Comparison of ENCODE assay signal across 17 mouse cellular contexts in genomic region chr12:77696039-77696631, GRCm38 (mm10).
A peak's percentile ranks its signal among the peaks of the same experiment; 100 is the strongest.
DNase-seq lines count a peak whose midpoint lies in the region; ATAC-seq lines count a peak whose summit lies in the region.
"Had no signal": no experiment of that assay in that cellular context is flagged by ENCODE, and none has a peak within 500 bp of the region (broad histone marks: within the 10 kb centered on the region; RNA-seq: fewer than 3 reads in every experiment).

No protein-coding gene starts in this region.

- no peaks in the 10 kb centered on the region for H3K36me3 ChIP-seq in kidney, embryonic 15.5 days
- H3K36me3 ChIP-seq: heart, embryonic 13.5 days; liver, embryonic 15.5 days had no signal

- no peaks in the 10 kb centered on the region for H3K27me3 ChIP-seq in kidney, embryonic 15.5 days
- H3K27me3 ChIP-seq: forebrain, embryonic 13.5 days; liver, embryonic 15.5 days had no signal

- H3K4me1 ChIP-seq in kidney, embryonic 15.5 days = 0 out of 2 replicates have a peak, but pooled peaks cover 2% of the 10 kb centered on the region
- H3K4me1 ChIP-seq: liver, embryonic 15.5 days had no signal

- no peaks in the 10 kb centered on the region for H3K9me3 ChIP-seq in kidney, embryonic 15.5 days (replicated peaks)
- H3K9me3 ChIP-seq: forebrain, embryonic 13.5 days; heart, embryonic 13.5 days; liver, embryonic 15.5 days had no signal

- no peak overlapping the region for H3K27ac ChIP-seq in kidney, embryonic 15.5 days
- H3K27ac ChIP-seq: forebrain, embryonic 13.5 days; heart, embryonic 13.5 days; liver, embryonic 15.5 days; macrophage; stomach, postnatal 0 days had no signal

- no peak overlapping the region for H3K4me2 ChIP-seq in kidney, embryonic 15.5 days
- H3K4me2 ChIP-seq: forebrain, embryonic 13.5 days; heart, embryonic 13.5 days; liver, embryonic 15.5 days had no signal

- no peak for ATAC-seq in kidney, embryonic 15.5 days (replicated peaks; ENCODE audit: low FRiP score)
- ATAC-seq: CD4-positive, CD25-positive, alpha-beta regulatory T cell, adult 4 months; forebrain, embryonic 13.5 days; inflammation-experienced regulatory T-cells, adult 6 months had no signal

- DNase-seq in adrenal gland, adult (ENCODE audit: inconsistent age in 2 of 2, low spot score in 1 of 2) = peak; percentile 11 to 71
- no peak for DNase-seq in adrenal gland, postnatal 25 days
- peak; percentile 9 for DNase-seq in kidney, adult 18-20 months
- peak; percentile 48 for DNase-seq in retina, embryonic 14.5 days (ENCODE audit: low spot score)
- DNase-seq in retina, postnatal 1 day = no peak
- DNase-seq in cerebellum, postnatal 36 days = peak; percentile 30 to 41
- DNase-seq in right cerebral cortex, adult 18-20 months = no peak
- DNase-seq: gastrocnemius, postnatal 14 days; heart, adult 18-20 months had no signal

- 74% methylated on average over 8 of the region's 8 CpGs for WGBS in kidney, embryonic 15.5 days

- no peak overlapping the region for H3K9ac ChIP-seq in kidney, embryonic 15.5 days
- H3K9ac ChIP-seq: forebrain, embryonic 13.5 days; heart, embryonic 13.5 days; liver, embryonic 15.5 days had no signal

- no peak overlapping the region for H3K4me3 ChIP-seq in kidney, embryonic 15.5 days (replicated peaks)
- H3K4me3 ChIP-seq: forebrain, embryonic 13.5 days; heart, embryonic 13.5 days; liver, embryonic 15.5 days had no signal

Comparison
In these comparisons a context has a peak if more than half of its experiments do, and no peak if none do; other contexts are left out.
1. DNase-seq: peak in adrenal gland, adult (2 of 2), kidney, adult 18-20 months (single experiment), retina, embryonic 14.5 days (single experiment) and cerebellum, postnatal 36 days (2 of 2); none in adrenal gland, postnatal 25 days (single experiment), retina, postnatal 1 day (single experiment) and right cerebral cortex, adult 18-20 months (single experiment).